Comparison of ENCODE assay signal across 22 mouse cellular contexts in the genomic region with DNA sequence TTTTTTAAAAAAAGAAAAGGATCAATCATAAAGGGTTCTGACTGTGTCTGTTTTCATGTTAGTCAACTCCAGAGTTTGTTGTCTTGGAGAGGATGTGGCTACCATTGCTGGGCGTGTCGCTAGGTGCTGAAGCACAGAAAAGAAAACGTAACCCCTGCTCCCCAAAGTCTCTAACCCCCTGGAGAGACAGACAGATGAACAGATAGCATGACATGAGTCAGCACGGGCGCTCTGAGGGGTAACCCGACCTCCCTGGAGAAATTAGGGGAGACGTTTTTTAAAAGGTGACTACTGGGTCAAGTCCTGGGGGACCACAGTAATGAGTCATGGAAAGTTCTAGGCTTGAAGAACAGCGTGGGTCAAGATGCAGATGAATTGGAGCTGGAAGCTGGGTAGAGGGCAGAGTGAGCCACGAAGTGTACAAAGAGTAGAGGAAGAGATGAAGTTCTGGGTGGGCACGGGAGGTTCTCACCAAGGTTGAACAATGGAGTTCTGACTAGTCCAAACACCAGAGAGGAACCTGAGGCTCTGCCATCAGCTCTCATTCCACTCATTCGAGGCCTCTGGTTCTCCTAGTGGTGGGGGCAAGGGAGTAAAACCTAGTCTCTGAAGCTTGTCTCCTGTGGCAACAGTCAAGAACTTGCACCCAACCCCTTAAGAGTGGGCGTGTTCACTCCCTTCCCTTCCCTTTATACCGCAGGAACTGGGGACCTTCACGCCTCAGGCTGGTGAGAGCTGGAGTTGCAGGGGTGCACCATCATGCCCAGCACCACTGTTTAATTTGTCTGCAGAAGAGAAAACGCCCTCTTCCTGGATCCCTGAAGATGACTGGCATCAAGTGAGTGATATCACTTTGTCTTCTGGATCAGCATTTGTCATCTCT. TPM values are rescaled to one million over a fixed set of nuclear protein-coding genes. Genes with fewer than 3 reads are reported as not detected.
DNase-seq lines count a peak whose midpoint lies in the region; ATAC-seq and TF ChIP-seq lines count a peak whose summit lies in the region.
"Had no signal": no experiment of that assay in that cellular context is flagged by ENCODE, and none has a peak within 500 bp of the region (broad histone marks: within the 10 kb centered on the region; RNA-seq: fewer than 3 reads in every experiment).

Gene Slc15a3 (plus strand): TSS at position 718 of the 883 bp plus-strand sequence.

- no peaks in the 10 kb centered on the region for H3K9me3 ChIP-seq in neural tube, embryonic 15.5 days (replicated peaks)
- H3K9me3 ChIP-seq: heart, embryonic 15.5 days; hindbrain, embryonic 10.5 days; intestine, embryonic 15.5 days; liver, embryonic 12.5 days; lung, embryonic 15.5 days had no signal

- 84% methylated on average over 15 of the region's 15 CpGs for WGBS in neural tube, embryonic 15.5 days
- 75% methylated on average over 15 of the region's 15 CpGs for WGBS in heart, adult 2 months

- H3ac ChIP-seq in C2C12 (ENCODE audit: control insufficient read depth, insufficient read length, low read depth): no peak within 1 kb of the TSS

- TF ChIP-seq EP300 in heart, adult 2 months (IDR thresholded peaks at IDR 0.05; ENCODE audit: insufficient read depth, low read depth, low read length): no peak

- DNase-seq in 3T3-L1 (ENCODE audit: low read depth, low spot score): peak; percentile 60
- DNase-seq in cerebellum, adult 9-10 months: no peak
- DNase-seq in heart, adult 8-10 months (ENCODE audit: low spot score): no peak
- DNase-seq in heart, adult 2 months: no peak
- DNase-seq: adrenal gland, adult 2 months; cerebellum, adult 11-12 months; retina, postnatal 1 day; thymus, postnatal 14 days had no signal

- ATAC-seq in activated CD4-positive, CD25-positive, alpha-beta regulatory T cell, adult 4 months: peak; percentile 50
- no peak for ATAC-seq in megakaryocyte, adult 5-6 weeks (ENCODE audit: poor library complexity, severe bottlenecking)
- no peak for ATAC-seq in neural tube, embryonic 15.5 days (ENCODE audit: low FRiP score)
- ATAC-seq: forebrain, embryonic 14.5 days; intestine, embryonic 15.5 days; liver, embryonic 12.5 days had no signal

- no peaks in the 10 kb centered on the region for H3K36me3 ChIP-seq in C2C12 (ENCODE audit: control insufficient read depth, insufficient read depth)
- no peaks in the 10 kb centered on the region for H3K36me3 ChIP-seq in neural tube, embryonic 15.5 days
- H3K36me3 ChIP-seq in heart, adult 2 months (ENCODE audit: control insufficient read depth, insufficient read depth, low read length): no peaks in the 10 kb centered on the region
- H3K36me3 ChIP-seq: heart, embryonic 15.5 days; hindbrain, embryonic 10.5 days; intestine, embryonic 15.5 days; liver, embryonic 12.5 days; lung, embryonic 15.5 days had no signal

- H3K27ac ChIP-seq in neural tube, embryonic 15.5 days (replicated peaks): no peak within 1 kb of the TSS
- H3K27ac ChIP-seq in heart, adult 2 months: no peak within 1 kb of the TSS
- H3K27ac ChIP-seq: heart, embryonic 15.5 days; hindbrain, embryonic 10.5 days; intestine, embryonic 15.5 days; kidney, postnatal 0 days; left cerebral cortex, adult 2 months; liver, embryonic 12.5 days; lung, embryonic 15.5 days had no signal

- no peaks in the 10 kb centered on the region for H3K27me3 ChIP-seq in C2C12 (ENCODE audit: control insufficient read depth, insufficient read depth, insufficient read length)
- H3K27me3 ChIP-seq in neural tube, embryonic 15.5 days (replicated peaks): no peaks in the 10 kb centered on the region
- no peaks in the 10 kb centered on the region for H3K27me3 ChIP-seq in heart, adult 2 months (ENCODE audit: control insufficient read depth, insufficient read depth, low read length)
- H3K27me3 ChIP-seq: heart, embryonic 15.5 days; intestine, embryonic 15.5 days; lung, embryonic 15.5 days had no signal

- H3K9ac ChIP-seq in neural tube, embryonic 15.5 days (replicated peaks): no peak within 1 kb of the TSS
- H3K9ac ChIP-seq in heart, adult 2 months (ENCODE audit: low read depth, low read length): no peak within 1 kb of the TSS
- H3K9ac ChIP-seq: heart, embryonic 15.5 days; intestine, embryonic 15.5 days; liver, embryonic 12.5 days; lung, embryonic 15.5 days had no signal

- TF ChIP-seq POLR2A in heart, adult 2 months (IDR thresholded peaks at IDR 0.05; ENCODE audit: insufficient read depth, low read depth, low read length): no peak

- intact Hi-C loops in heart, adult 2 months (cut with DNase I): no loop called here

- H3K79me2 ChIP-seq in C2C12 (ENCODE audit: control insufficient read depth, insufficient read depth): no peaks in the 10 kb centered on the region
- no peaks in the 10 kb centered on the region for H3K79me2 ChIP-seq in heart, adult 2 months (replicated peaks; ENCODE audit: control insufficient read depth, insufficient read depth, low read length)

- no peak within 1 kb of the TSS for H3K4me3 ChIP-seq in C2C12 (ENCODE audit: insufficient read depth, poor library complexity, severe bottlenecking)
- H3K4me3 ChIP-seq in neural tube, embryonic 15.5 days (replicated peaks): no peak within 1 kb of the TSS
- no peak within 1 kb of the TSS for H3K4me3 ChIP-seq in heart, adult 2 months
- H3K4me3 ChIP-seq: erythroblast, embryonic 14.5 days; heart, embryonic 15.5 days; hindbrain, embryonic 10.5 days; intestine, embryonic 15.5 days; left cerebral cortex, adult 2 months; liver, embryonic 12.5 days; lung, embryonic 15.5 days had no signal

- no peak for TF ChIP-seq CTCF in C2C12 (IDR thresholded peaks at IDR 0.05; ENCODE audit: control insufficient read depth, insufficient read depth, insufficient read length)
- no peak for TF ChIP-seq CTCF in heart, adult 2 months (IDR thresholded peaks at IDR 0.05)

- H3K79me3 ChIP-seq in C2C12 (ENCODE audit: low read depth): no peaks in the 10 kb centered on the region

- H3K4me1 ChIP-seq in neural tube, embryonic 15.5 days: no peaks in the 10 kb centered on the region
- peaks cover 4% of the 10 kb centered on the region; the same call in 1 of the 2 replicates for H3K4me1 ChIP-seq in heart, adult 2 months (ENCODE audit: control insufficient read depth, insufficient read depth, low read length)
- H3K4me1 ChIP-seq: intestine, embryonic 15.5 days had no signal

- no peak within 1 kb of the TSS for H3K4me2 ChIP-seq in neural tube, embryonic 15.5 days
- H3K4me2 ChIP-seq: heart, embryonic 15.5 days; intestine, embryonic 15.5 days; liver, embryonic 12.5 days; lung, embryonic 15.5 days had no signal

TF ChIP-seq in C2C12, 6 proteins besides CTCF, POLR2A, EP300 and RAD21:
- TF ChIP-seq CEBPB (IDR thresholded peaks at IDR 0.05; ENCODE audit: low read depth) (no peak), FOSL1 (IDR thresholded peaks at IDR 0.05; ENCODE audit: insufficient read depth, low read length, poor library complexity, severe bottlenecking) (peak; percentile 50), MYOD1 (IDR thresholded peaks at IDR 0.05; ENCODE audit: control insufficient read depth, insufficient read length, low read depth) (peak; percentile 9), MAX (IDR thresholded peaks at IDR 0.05) (no peak)
TF ChIP-seq in C2C12: peak in this region for 2.

RNA-seq across cellular contexts. Expression of gene Slc15a3, which starts in this region (rescaled TPM):
- 6.3 TPM for polyA plus RNA-seq in C2C12 (2012; fragmentation: generic; extraction: Trizol)
- polyA plus RNA-seq in activated CD4-positive, CD25-positive, alpha-beta regulatory T cell, adult 4 months (2017; shearing (Covaris generic)): 1 to 10 TPM; 3.8 to 6.2 TPM
- 31.4 and 31.6 TPM in 2 replicates for total RNA-seq in megakaryocyte, adult 5-6 weeks (2015)
- total RNA-seq in megakaryocyte, adult 5-6 weeks (2017): 18.0 and 20.2 TPM in 2 replicates
- polyA plus RNA-seq in neural tube, embryonic 15.5 days (2015; fragmentation: Nextera tagmentation; extraction: Ambion mirVana): 0.27 and 0.55 TPM in 2 replicates
- 1 to 10 TPM; 1.7 to 2.7 (median 2.1) TPM for total RNA-seq in heart, adult 8-10 months (2022)
- 1 to 10 TPM; 2.1 to 2.3 TPM for total RNA-seq in heart, adult 2 months (2021)
- 3.9 and 4.9 TPM in 2 replicates for polyA plus RNA-seq in heart, adult 2 months (2012; rRNA removed)
- total RNA-seq: common myeloid progenitor, adult 5-6 weeks had no signal

Comparison
In these comparisons a context has a peak if more than half of its experiments do, and no peak if none do; other contexts are left out.
1. RNA of gene Slc15a3 (total RNA-seq): 18.0 to 31.6 TPM in megakaryocyte, adult 5-6 weeks; 1.7 to 2.7 TPM in heart, adult 8-10 months and 2.1 to 2.3 TPM in heart, adult 2 months; every median in the first group is over 4 times any median in the second.